Mouse (Mus musculus) CH12F3 (cell line): ENCODE results near the gene Rplp1.

Source experiments
- in situ Hi-C: fragments of 300-500 bp; cut with MboI; formaldehyde crosslinking; loops from 2 replicates; pipeline ENCODE4 v1.14.3; 2020; ENCODE audit warnings: low sequenced_read_pairs

The Rplp1 gene

GRCm38 (mm10) chr9:61911300-61912128 lies 2.8 kb downstream of the Rplp1 start:
- in situ Hi-C loops: no loop called here

- in situ Hi-C loops: no loop called here
These were observed 3.7 kb downstream of the Rplp1 start for GRCm38 (mm10) chr9:61910526-61911256.

- in situ Hi-C loops: no loop called here
These were observed 4.7 kb downstream of the Rplp1 start for GRCm38 (mm10) chr9:61909633-61910032.

GRCm38 (mm10) chr9:61908832-61909407 lies 5.4 kb downstream of the Rplp1 start:
- in situ Hi-C loops: no loop called here

- in situ Hi-C loops: no loop called here
These were observed 6.0 kb downstream of the Rplp1 start for GRCm38 (mm10) chr9:61908341-61908740.

- in situ Hi-C loops: no loop called here
These were observed 6.6 kb downstream of the Rplp1 start for GRCm38 (mm10) chr9:61907621-61908295.

GRCm38 (mm10) chr9:61906912-61907311 lies 7.4 kb downstream of the Rplp1 start:
- in situ Hi-C loops: no loop called here

GRCm38 (mm10) chr9:61905576-61905975 lies 8.8 kb downstream of the Rplp1 start:
- in situ Hi-C loops: no loop called here

- in situ Hi-C loops: no loop called here
These were observed 10.1 kb downstream of the Rplp1 start for GRCm38 (mm10) chr9:61904201-61904600.

GRCm38 (mm10) chr9:61902445-61902844 lies 11.9 kb downstream of the Rplp1 start:
- in situ Hi-C loops: no loop called here

GRCm38 (mm10) chr9:61901574-61901973 lies 12.8 kb downstream of the Rplp1 start:
- in situ Hi-C loops: no loop called here

- in situ Hi-C loops: no loop called here
These were observed 14.5 kb downstream of the Rplp1 start for GRCm38 (mm10) chr9:61899804-61900203.

GRCm38 (mm10) chr9:61898401-61898800 lies 15.9 kb downstream of the Rplp1 start:
- in situ Hi-C loops: no loop called here

- in situ Hi-C loops: no loop called here
These were observed 19.3 kb downstream of the Rplp1 start for GRCm38 (mm10) chr9:61895014-61895413.

- in situ Hi-C loops: no loop called here
These were observed 24.5 kb downstream of the Rplp1 start for GRCm38 (mm10) chr9:61889855-61890254.

- in situ Hi-C loops: no loop called here
These were observed 26.5 kb downstream of the Rplp1 start for GRCm38 (mm10) chr9:61887661-61888379.

GRCm38 (mm10) chr9:61885964-61886363 lies 28.4 kb downstream of the Rplp1 start:
- in situ Hi-C loops: no loop called here

GRCm38 (mm10) chr9:61884936-61885335 lies 29.4 kb downstream of the Rplp1 start:
- in situ Hi-C loops: no loop called here

GRCm38 (mm10) chr9:61884375-61884774 lies 30.0 kb downstream of the Rplp1 start:
- in situ Hi-C loops: no loop called here

- in situ Hi-C loops: no loop called here
These were observed 32.2 kb downstream of the Rplp1 start for GRCm38 (mm10) chr9:61882179-61882578.

GRCm38 (mm10) chr9:61878889-61879288 lies 35.5 kb downstream of the Rplp1 start:
- in situ Hi-C loops: no loop called here
